Mouse (Mus musculus) stomach, adult 2 months (tissue): ENCODE data around the gene Sephs1. TPM values are rescaled to one million over a fixed set of nuclear protein-coding genes. Genes with fewer than 3 reads are reported as not detected.

Source experiments
- polyA plus RNA-seq: library from polyadenylated mRNA; depleted of rRNA; stranded (reverse); fragments of >200 nt; gene quantifications from 2 replicates; pipeline ENCODE4 v1.2.3, GENCODE M21; 2012; rRNA removed

Sephs1 gene
- polyA plus RNA-seq, result 4.4 TPM in 2 replicates

GRCm38 (mm10) chr2:4881350-4882248 lies at the start of gene Sephs1:
Sephs1 (plus strand) TSS chr2:4881564.

GRCm38 (mm10) chr2:4918860-4919739 lies 37.7 kb downstream of the Sephs1 start, which contains the start of gene Phyh:
Phyh (plus strand) TSS chr2:4919019.

Other genes with a start within 250 kb of the Sephs1 start
- 0.85 and 1.8 TPM in 2 replicates for gene Prpf18, start 229.5 kb upstream of the Sephs1 start, polyA plus RNA-seq
- gene Bend7, start 163.7 kb upstream of the Sephs1 start, polyA plus RNA-seq, result 1.7 and 2.0 TPM in 2 replicates
- 120 and 125 TPM in 2 replicates for gene Phyh, start 37.5 kb downstream of the Sephs1 start, polyA plus RNA-seq
- gene Ucma, start 94.6 kb downstream of the Sephs1 start, polyA plus RNA-seq, result not detected in 2 replicates
- 1.6 and 1.7 TPM in 2 replicates for gene Mcm10, start 131.2 kb downstream of the Sephs1 start, polyA plus RNA-seq
- 2.1 and 2.8 TPM in 2 replicates for gene Optn, start 182.5 kb downstream of the Sephs1 start, polyA plus RNA-seq